Mouse (Mus musculus) liver, embryonic 14.5 days (tissue): Measurements from ENCODE around the gene Col6a5. TPM values are rescaled to one million over a fixed set of nuclear protein-coding genes. Genes with fewer than 3 reads are reported as not detected.
"Not testable (repeated sequence)": the region's sequence is repeated elsewhere in the genome, so short reads cannot be mapped to it uniquely, and the experiment has no call there.

Experiments
- ATAC-seq: fragments of 200-750 bp; cut with Nextera tagmentation; 2 replicates; pipeline ENCODE4 v1.8.0; 2017; ENCODE audit warnings: moderate number of reproducible peaks, mild to moderate bottlenecking, moderate library complexity; ENCODE audit not compliant: insufficient read depth
- DNase-seq, 3 experiments: peaks; one replicate each; pipeline ENCODE4 v3.0.0-alpha.2; 2012 to 2013; ENCODE audit warnings: low read depth in 3 of 3, low spot score in 3 of 3
- H3K27ac ChIP-seq: fragments of 300-500 bp; sonication (generic); 2 replicates; pipeline ENCODE4 v1.5.1; 2014; ENCODE audit warnings: moderate library complexity, mild to moderate bottlenecking, control low read depth, inconsistent platforms
- H3K27me3 ChIP-seq: fragments of 300-500 bp; sonication (generic); 2 replicates; pipeline ENCODE4 v1.6.1; 2014; ENCODE audit warnings: mild to moderate bottlenecking, low read length, moderate library complexity; ENCODE audit not compliant: control insufficient read depth, insufficient read depth
- H3K36me3 ChIP-seq: fragments of 300-500 bp; sonication (generic); replicated peaks from 2 replicates; pipeline ENCODE4 v1.6.1; 2014; ENCODE audit warnings: low read depth; ENCODE audit not compliant: control insufficient read depth, insufficient read depth
- H3K4me1 ChIP-seq, 2 experiments: fragments of 200-500 bp in 1 of 2; fragments of 300-500 bp in 1 of 2; sonication (generic) in 1 of 2; replicated peaks; 2 replicates each; pipeline ENCODE4 v1.6.1; 2012 to 2014; ENCODE audit warnings: antibody characterized with exemption in 1 of 2, inconsistent platforms in 1 of 2, low read length in 1 of 2; ENCODE audit not compliant: control insufficient read depth in 2 of 2, insufficient read depth in 2 of 2
- H3K4me2 ChIP-seq: fragments of 300-500 bp; sonication (generic); 2 replicates; pipeline ENCODE4 v1.6.1; 2014; ENCODE audit warnings: low read depth, mild to moderate bottlenecking, control low read depth, moderate library complexity
- H3K4me3 ChIP-seq, 2 experiments: fragments of 200-500 bp in 1 of 2; fragments of 300-500 bp in 1 of 2; sonication (generic) in 1 of 2; 2 replicates each; pipeline ENCODE4 v1.5.1; 2012 to 2014; ENCODE audit warnings: low read depth in 2 of 2, low read length in 2 of 2, mild to moderate bottlenecking in 2 of 2, control low read depth in 1 of 2, inconsistent platforms in 1 of 2, moderate library complexity in 1 of 2; ENCODE audit not compliant: insufficient read depth in 1 of 2
- H3K9ac ChIP-seq: fragments of 300-500 bp; sonication (generic); replicated peaks from 2 replicates; pipeline ENCODE4 v1.6.1; 2014; ENCODE audit warnings: mild to moderate bottlenecking, control low read depth, moderate library complexity
- H3K9me3 ChIP-seq: fragments of 300-500 bp; sonication (generic); 2 replicates; pipeline ENCODE4 v1.6.1; 2016; ENCODE audit warnings: low read length, mixed read lengths; ENCODE audit not compliant: control insufficient read depth
- CTCF ChIP-seq: IDR thresholded peaks from 2 replicates; pipeline ENCODE4 v1.5.1; 2016; ENCODE audit warnings: antibody characterized with exemption, low read depth, control low read depth
- EP300 ChIP-seq: IDR thresholded peaks from 2 replicates; pipeline ENCODE4 v1.6.1; 2016; ENCODE audit warnings: antibody characterized with exemption, low read depth
- WGBS: fragments of 180-500 bp; shearing (Covaris S2); extraction: QIAGEN DNeasy Blood & Tissue Kit; methylation state at CpG from one replicate; pipeline ENCODE4 v1.1.7; 2014; ENCODE audit not compliant: insufficient replicate concordance; 5-methylcytosine and 5-hydroxymethylcytosine counted together
- polyA plus RNA-seq, 2 experiments: library from polyadenylated mRNA; depleted of rRNA in 1 of 2; stranded (reverse) in 1 of 2; unstranded in 1 of 2; fragments of >200 nt; fragmentation: Nextera tagmentation in 1 of 2; extraction: Ambion mirVana in 1 of 2; gene quantifications; 2 replicates each; pipeline versions ENCODE4 v1.2.1 to v1.2.3; 2012 to 2014

The Col6a5 gene
- polyA plus RNA-seq, 2 experiments = 0.04 TPM; not detected in 1

- TF ChIP-seq EP300 (no peak), CTCF (no peak)
- H3K9ac ChIP-seq = no peak overlapping the region
- no peaks in the 10 kb centered on the region for H3K36me3 ChIP-seq
- H3K4me3 ChIP-seq = no peak overlapping the region
- WGBS = 47% methylated on average over 3 of the region's 3 CpGs
- H3K4me1 ChIP-seq = peaks cover 0 to 3% of the 10 kb centered on the region in 2 experiments; a peak in 1 of 4 replicates
- H3K9me3 ChIP-seq = no peaks in the 10 kb centered on the region
- no peak overlapping the region for H3K27ac ChIP-seq
- no peak for DNase-seq
- H3K4me2 ChIP-seq = no peak overlapping the region
- no peak for ATAC-seq
- no peaks in the 10 kb centered on the region for H3K27me3 ChIP-seq
Observed at GRCm38 (mm10) chr9:105851011-105851410, 109.4 kb downstream of the Col6a5 start.

- no peak for ATAC-seq
- Histone ChIP-seq H3K27me3 (no peaks in the 10 kb centered on the region), H3K9ac (no peak overlapping the region), H3K36me3 (no peaks in the 10 kb centered on the region), H3K27ac (no peak overlapping the region), H3K4me3 (no peak overlapping the region), H3K4me2 (no peak overlapping the region), H3K9me3 (no peaks in the 10 kb centered on the region), H3K4me1 (peaks cover 0 to 3% of the 10 kb centered on the region in 2 experiments; a peak in 1 of 4 replicates)
- WGBS = 39% methylated on average over 4 of the region's 4 CpGs
- TF ChIP-seq EP300 (no peak), CTCF (no peak)
- no peak for DNase-seq
Observed at GRCm38 (mm10) chr9:105848396-105848795, 112.0 kb downstream of the Col6a5 start.

GRCm38 (mm10) chr9:105847261-105847660 is 113.2 kb downstream of the Col6a5 start:
- Histone ChIP-seq H3K9ac (no peak overlapping the region), H3K27ac (no peak overlapping the region), H3K4me3 (no peak overlapping the region), H3K9me3 (no peaks in the 10 kb centered on the region), H3K27me3 (no peaks in the 10 kb centered on the region), H3K4me2 (no peak overlapping the region), H3K4me1 (peaks cover 0 to 3% of the 10 kb centered on the region in 2 experiments; a peak in 1 of 4 replicates), H3K36me3 (no peaks in the 10 kb centered on the region)
- no peak for TF ChIP-seq EP300
- no peak for DNase-seq
- 73% methylated on average over 5 of the region's 5 CpGs for WGBS
- no peak for ATAC-seq

- DNase-seq, H3K4me3 ChIP-seq, H3K9ac ChIP-seq, H3K4me2 ChIP-seq, H3K4me1 ChIP-seq, H3K27me3 ChIP-seq, H3K9me3 ChIP-seq, H3K36me3 ChIP-seq, ATAC-seq, H3K27ac ChIP-seq: not testable (repeated sequence)
- WGBS = 30% methylated on average over 5 of the region's 5 CpGs
Observed at GRCm38 (mm10) chr9:105841386-105841785, 119.1 kb downstream of the Col6a5 start.

GRCm38 (mm10) chr9:105839147-105839515 is 121.3 kb downstream of the Col6a5 start:
- no peak for ATAC-seq
- H3K4me2 ChIP-seq = no peak overlapping the region
- H3K36me3 ChIP-seq = no peaks in the 10 kb centered on the region
- WGBS = 76% methylated on average over 5 of the region's 5 CpGs
- no peak overlapping the region for H3K4me3 ChIP-seq
- no peaks in the 10 kb centered on the region for H3K9me3 ChIP-seq
- H3K9ac ChIP-seq = no peak overlapping the region
- DNase-seq = no peak
- no peaks in the 10 kb centered on the region for H3K4me1 ChIP-seq
- no peaks in the 10 kb centered on the region for H3K27me3 ChIP-seq
- H3K27ac ChIP-seq = no peak overlapping the region
- TF ChIP-seq EP300 (no peak), CTCF (no peak)
